10 mouse cellular contexts compared by ENCODE assay signal in the genomic region with DNA sequence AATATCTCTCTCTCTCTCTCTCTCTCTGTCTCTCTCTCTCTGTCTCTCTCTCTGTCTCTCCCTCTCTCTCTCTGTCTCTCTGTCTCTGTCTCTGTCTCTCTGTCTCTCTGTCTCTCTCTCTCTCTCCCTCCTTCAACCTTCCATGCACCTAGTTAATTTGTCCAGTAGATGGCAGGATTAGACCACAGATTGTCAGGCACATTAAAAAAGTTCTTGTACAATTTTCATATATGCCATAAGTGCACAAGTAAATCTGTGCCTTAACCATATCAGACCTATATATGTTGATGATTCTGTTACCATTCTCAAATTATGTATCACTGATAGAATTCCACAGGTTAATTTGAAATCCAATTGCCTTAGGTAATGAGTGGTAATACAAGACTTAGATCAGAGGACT.
DNase-seq lines count a peak whose midpoint lies in the region; ATAC-seq lines count a peak whose summit lies in the region.
"Had no signal": no experiment of that assay in that cellular context is flagged by ENCODE, and none has a peak within 500 bp of the region (broad histone marks: within the 10 kb centered on the region; RNA-seq: fewer than 3 reads in every experiment).

No protein-coding gene starts in this region.

- H3K36me3 ChIP-seq in forebrain, embryonic 16.5 days (ENCODE audit: control insufficient read depth, insufficient read depth): no peaks in the 10 kb centered on the region

- no peak overlapping the region for H3K9ac ChIP-seq in forebrain, embryonic 16.5 days (replicated peaks; ENCODE audit: low read depth, low read length)

- no peaks in the 10 kb centered on the region for H3K9me3 ChIP-seq in forebrain, embryonic 16.5 days (ENCODE audit: control insufficient read depth, low read length)

- H3K27ac ChIP-seq in forebrain, embryonic 16.5 days (ENCODE audit: low read length): no peak overlapping the region

- no peaks in the 10 kb centered on the region for H3K27me3 ChIP-seq in forebrain, embryonic 16.5 days (replicated peaks; ENCODE audit: control insufficient read depth, insufficient read depth, low read length)

- no peak overlapping the region for H3K4me3 ChIP-seq in forebrain, embryonic 16.5 days (replicated peaks; ENCODE audit: low read length)

- DNase-seq in cerebellum, adult 9-10 months: peak; percentile 7
- DNase-seq in cerebellum, adult 18-20 months: no peak
- DNase-seq in kidney, postnatal 14 days: peak; percentile 1
- no peak for DNase-seq in kidney, postnatal 10 days
- peak; percentile 44 for DNase-seq in ES-CJ7 (ENCODE audit: low read depth, low spot score)
- DNase-seq in urinary bladder, adult 18-20 months (ENCODE audit: low spot score in 2 of 2): no peak
- no peak for DNase-seq in heart, adult 18-20 months
- DNase-seq: adrenal gland, postnatal 25 days; kidney, postnatal 25 days had no signal

- H3K4me2 ChIP-seq in forebrain, embryonic 16.5 days (ENCODE audit: low read length): no peak overlapping the region

- peak; percentile 57; the same call in 1 of the 2 replicates for ATAC-seq in forebrain, embryonic 16.5 days

- H3K4me1 ChIP-seq in forebrain, embryonic 16.5 days (replicated peaks; ENCODE audit: control insufficient read depth, insufficient read depth, low read length): no peaks in the 10 kb centered on the region

Comparison
In these comparisons a context has a peak if more than half of its experiments do, and no peak if none do; other contexts are left out.
1. DNase-seq: peak in cerebellum, adult 9-10 months (single experiment), kidney, postnatal 14 days (single experiment) and ES-CJ7 (single experiment); none in cerebellum, adult 18-20 months (0 of 2), kidney, postnatal 10 days (single experiment), urinary bladder, adult 18-20 months (0 of 2) and heart, adult 18-20 months (0 of 2).